Mouse (Mus musculus) heart, postnatal 36 days (tissue): Measurements from ENCODE around the gene Olfr32. TPM values are rescaled to one million over a fixed set of nuclear protein-coding genes. Genes with fewer than 3 reads are reported as not detected.
"Not testable (repeated sequence)": the region's sequence is repeated elsewhere in the genome, so short reads cannot be mapped to it uniquely, and the experiment has no call there.

Experiments used
- DNase-seq, 2 experiments: peaks; one replicate each; pipeline ENCODE4 v3.0.0; 2021 to 2022
- intact Hi-C: fragments of 180-260 bp; cut with DNase I; formaldehyde crosslinking; loops from one replicate; pipeline ENCODE4 v1.15.1; 2025
- total RNA-seq, 2 experiments: library from RNA; stranded (reverse); gene quantifications; 2 replicates each; pipeline ENCODE4 v1.2.3; 2021

The Olfr32 gene
- not detected for total RNA-seq

GRCm38 (mm10) chr2:90142196-90142595, at the start of gene Olfr32:
Gene Olfr32, minus strand, starts transcription at chr2:90142296.
- no peak for DNase-seq
- intact Hi-C loops: no loop called here

- DNase-seq, intact Hi-C loops: not testable (repeated sequence)
Observed at GRCm38 (mm10) chr2:90187082-90187481, 45.0 kb upstream of the Olfr32 start.

- intact Hi-C loops: not testable (repeated sequence)
Observed at GRCm38 (mm10) chr2:90186082-90186481, 44.0 kb upstream of the Olfr32 start.

DNA sequence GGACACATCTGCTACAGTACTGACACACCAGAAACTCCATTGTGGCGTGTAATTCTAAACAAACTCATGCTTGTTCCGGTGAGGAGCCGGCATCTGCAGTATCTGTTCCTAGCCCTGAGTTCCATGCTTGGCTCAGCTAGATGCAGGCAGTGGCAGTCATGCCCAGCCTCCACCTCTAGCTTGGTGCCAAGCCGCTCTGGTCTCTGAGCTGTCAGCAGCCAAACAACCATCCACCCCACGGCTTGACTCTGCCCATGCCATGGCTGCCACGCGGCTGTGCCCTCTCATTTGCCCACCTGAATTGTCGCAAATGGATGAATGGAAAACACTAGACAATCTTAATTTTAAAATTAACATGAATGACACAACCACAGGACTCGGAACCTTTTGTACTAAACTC, 11.8 kb upstream of the Olfr32 start:
- no peak for DNase-seq
- intact Hi-C loops: no loop called here

More at GRCm38 (mm10) chr2:90186082-90186481, 44.0 kb upstream of the Olfr32 start:
- DNase-seq: not testable (repeated sequence)

- intact Hi-C loops: no loop called here
- no peak for DNase-seq
Observed at GRCm38 (mm10) chr2:90152991-90153390, 10.9 kb upstream of the Olfr32 start, which contains the start of gene Olfr1270. Gene Olfr1270, minus strand, starts transcription at chr2:90153091.

DNA sequence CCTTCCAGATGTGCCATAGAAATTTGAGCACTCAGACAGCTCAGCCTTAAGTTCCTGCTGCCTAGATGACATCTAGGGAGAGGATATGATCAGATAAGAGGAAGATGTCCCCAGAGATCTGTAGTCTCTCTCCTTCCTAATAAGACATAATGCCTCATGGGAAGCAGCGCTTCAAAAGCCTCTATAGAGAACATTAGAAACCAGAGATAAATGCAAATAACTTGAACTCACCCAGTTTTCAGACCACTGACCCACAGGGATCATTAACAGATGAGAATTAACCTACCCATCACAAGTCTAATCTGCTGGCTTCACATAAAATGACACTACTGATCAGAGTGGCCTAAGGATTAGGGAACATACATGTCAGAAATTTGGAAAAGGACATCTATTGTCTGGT, 20.8 kb downstream of the Olfr32 start, which contains the start of gene Olfr1269:
Olfr1269 (minus strand) TSS at position 101 of the 400 bp plus-strand sequence.
- intact Hi-C loops: no loop called here
- no peak for DNase-seq

Other genes starting within 250 kb of the Olfr32 start
- gene Olfr1258, start 215.0 kb downstream of the Olfr32 start, total RNA-seq: not detected
- not detected for gene Olfr1259, start 193.6 kb downstream of the Olfr32 start, total RNA-seq
- gene Olfr1260, start 168.0 kb downstream of the Olfr32 start, total RNA-seq: not detected
- not detected for gene Olfr1261, start 151.1 kb downstream of the Olfr32 start, total RNA-seq
- not detected for gene Olfr1262, start 142.2 kb downstream of the Olfr32 start, total RNA-seq
- gene Olfr1263, start 130.2 kb downstream of the Olfr32 start, total RNA-seq: not detected
- gene Olfr1264, start 116.7 kb downstream of the Olfr32 start, total RNA-seq: not detected
- gene Olfr1265, start 107.0 kb downstream of the Olfr32 start, total RNA-seq: not detected
- not detected for gene Olfr140, start 78.7 kb downstream of the Olfr32 start, total RNA-seq
- not detected for gene Olfr1269, start 20.9 kb downstream of the Olfr32 start, total RNA-seq
- gene Olfr1270, start 10.8 kb upstream of the Olfr32 start, total RNA-seq: not detected
- not detected for gene Olfr1506, start 82.2 kb upstream of the Olfr32 start, total RNA-seq
- not detected for gene Olfr142, start 115.3 kb upstream of the Olfr32 start, total RNA-seq
- gene Olfr1271, start 128.7 kb upstream of the Olfr32 start, total RNA-seq: not detected
- gene Olfr1272, start 150.5 kb upstream of the Olfr32 start, total RNA-seq: not detected
- under 1 TPM in 1 of 2 experiments, not detected in 1; 0.11 TPM for gene Gm13769, start 179.9 kb upstream of the Olfr32 start, total RNA-seq